Mouse (Mus musculus) frontal cortex, adult (tissue): ENCODE results near the gene Odc1.

Source experiments
- ATAC-seq: cut with Nextera tagmentation; 2 replicates; pipeline ENCODE4 v1.9.2; 2017; ENCODE audit warnings: mild to moderate bottlenecking, moderate library complexity, mixed read lengths; ENCODE audit not compliant: low TSS enrichment

The Odc1 gene

DNA sequence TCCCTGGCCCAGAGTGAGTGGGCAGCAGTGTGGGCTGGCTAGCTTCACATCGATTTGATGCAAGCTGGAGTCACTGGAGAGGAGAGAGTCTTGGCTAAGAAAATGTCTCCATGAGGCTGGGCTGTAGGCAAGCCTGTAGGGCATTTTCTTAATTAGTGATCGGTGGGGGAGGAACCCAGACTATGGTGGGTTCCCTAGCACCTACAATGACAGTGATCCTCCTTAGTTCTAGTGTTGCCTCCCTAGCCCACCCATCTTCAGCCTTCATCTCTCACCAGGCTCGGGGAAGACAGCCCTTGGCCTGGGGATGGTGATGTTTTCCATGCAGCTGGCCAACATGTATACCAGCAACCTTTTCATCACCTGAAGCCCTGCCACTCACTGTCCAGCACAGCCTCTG lies 43.8 kb downstream of the Odc1 start:
- no peak for ATAC-seq

DNA sequence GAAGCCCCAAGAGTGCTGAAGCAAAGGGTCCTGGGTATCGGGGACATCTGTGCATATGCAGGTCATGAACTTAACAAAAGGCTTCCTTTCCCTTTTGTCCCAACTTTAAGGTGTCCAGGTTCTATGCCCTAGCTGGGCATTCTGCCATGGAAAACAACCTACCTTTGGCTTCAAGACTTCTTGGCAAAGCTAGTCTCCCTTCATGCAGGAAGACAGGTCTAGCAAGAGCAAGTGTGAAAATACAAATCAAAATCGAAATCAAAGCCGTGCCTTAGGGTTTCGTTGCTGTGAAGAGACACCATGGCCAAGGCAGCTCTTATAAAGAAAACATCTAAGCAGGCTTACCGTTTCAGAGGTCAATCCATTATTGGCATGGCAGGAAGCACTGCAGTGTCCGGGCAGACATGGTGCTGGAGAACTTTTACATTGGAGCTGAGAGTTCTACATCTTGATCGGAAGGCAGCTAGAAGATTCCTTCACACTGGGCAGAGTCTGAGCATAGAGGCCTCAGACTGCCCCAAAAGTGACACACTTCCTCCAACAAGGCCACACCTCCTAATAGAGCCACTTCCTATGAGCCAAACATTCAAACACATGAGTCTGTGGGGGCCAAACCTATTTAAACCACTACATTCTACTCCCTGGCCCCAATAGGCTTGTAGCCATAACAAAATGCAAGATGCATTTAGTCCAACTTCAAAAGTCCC lies 44.5 kb downstream of the Odc1 start:
- no peak for ATAC-seq

DNA sequence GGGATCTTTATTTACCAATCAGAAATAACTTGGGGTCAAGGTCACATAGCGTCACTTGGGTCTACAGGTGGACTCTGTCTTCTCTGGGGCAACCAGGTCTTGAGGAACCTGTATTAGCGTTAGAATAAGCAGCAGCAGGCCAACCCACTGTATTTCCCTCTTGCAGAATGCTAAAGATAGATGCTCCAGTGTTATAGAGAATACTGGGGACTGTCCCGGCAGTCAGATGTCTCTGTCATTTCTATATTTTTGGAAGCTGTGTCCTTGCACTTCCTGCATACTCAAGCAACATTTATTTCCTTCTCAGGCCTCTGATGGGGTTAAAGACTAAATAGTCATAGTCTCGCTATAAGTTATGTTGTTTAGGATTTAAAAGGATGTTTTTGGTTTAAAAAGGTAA lies 46.7 kb downstream of the Odc1 start:
- no peak for ATAC-seq

DNA sequence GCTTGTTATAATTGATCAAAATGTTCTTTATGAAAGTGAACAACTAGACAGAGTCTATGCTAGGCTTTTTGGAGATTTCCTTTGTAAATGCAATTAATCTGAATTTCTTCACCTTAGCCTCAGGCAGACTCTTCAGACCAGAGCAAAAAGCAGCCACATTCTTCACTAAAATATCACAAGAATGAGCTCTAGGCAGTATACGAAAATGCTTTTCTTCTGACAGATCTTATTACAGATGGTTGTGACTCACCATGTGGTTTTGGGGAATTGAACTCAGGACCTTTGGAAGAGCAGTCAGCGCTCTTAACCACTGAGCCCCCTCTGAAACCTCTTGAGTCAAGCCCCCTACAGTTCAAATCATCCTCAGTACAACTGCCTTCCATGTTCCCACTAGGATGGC lies 49.4 kb downstream of the Odc1 start:
- ATAC-seq: no peak

DNA sequence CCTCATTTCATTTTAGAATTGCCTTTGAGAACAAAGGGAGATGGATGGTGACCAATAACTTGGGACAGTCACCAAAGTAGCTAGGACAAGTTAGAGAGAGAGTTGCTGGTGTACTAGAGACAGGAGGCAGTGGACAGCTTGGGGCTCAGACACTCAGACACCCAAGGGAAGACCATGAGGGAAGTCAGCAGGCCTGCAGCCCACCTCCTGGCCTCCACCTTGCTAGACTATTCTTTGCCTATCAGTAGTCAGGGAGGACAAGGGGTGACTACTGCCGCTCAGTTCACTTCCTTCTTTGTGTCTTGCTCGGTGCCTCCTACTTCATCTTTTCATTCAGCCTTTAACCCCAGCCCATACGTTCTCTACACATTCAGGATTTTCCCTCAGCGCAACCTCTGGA lies 50.1 kb downstream of the Odc1 start:
- no peak for ATAC-seq

- ATAC-seq: no peak
Measured at GRCm38 (mm10) chr12:17595166-17595565, 50.6 kb downstream of the Odc1 start.
